Mouse (Mus musculus): Measurements from ENCODE around the gene Defb29.

DNA sequence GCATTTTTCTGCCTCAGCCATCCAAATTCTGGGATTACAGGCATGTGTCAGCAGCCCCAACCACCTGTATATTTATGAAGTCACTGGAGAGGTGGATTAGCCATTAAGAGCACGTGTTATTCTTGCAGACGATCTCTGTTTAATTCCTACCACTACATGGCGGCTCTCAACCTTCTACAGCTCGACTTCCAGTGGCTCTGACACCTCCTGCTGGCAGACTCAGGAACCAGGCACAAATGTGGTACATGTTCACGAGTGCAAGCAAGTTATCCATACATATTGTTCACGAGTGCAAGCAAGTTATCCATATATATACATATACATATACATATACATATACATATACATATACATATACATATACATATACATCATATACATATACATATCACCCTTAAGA is 46.7 kb downstream of the Defb29 start:
- TF ChIP-seq CTCF (IDR thresholded peaks at IDR 0.05; ENCODE audit: borderline replicate concordance, control insufficient read depth, extremely low read depth, insufficient read depth, low read length, poor library complexity) (no peak), POLR2A (IDR thresholded peaks at IDR 0.05; ENCODE audit: control insufficient read depth, extremely low read depth, insufficient read depth, low read length, poor library complexity) (no peak)
